Mouse (Mus musculus): ENCODE measurements at regions not wholly inside any gene's neighbourhood (a gene's known extent, or its start where the extent isn't known, plus 50 kb on each side); places are given as distances from the start of the nearest gene placed in this dataset.
"Not testable (repeated sequence)": the region's sequence is repeated elsewhere in the genome, so short reads cannot be mapped to it uniquely, and the experiment has no call there.

- DNase-seq (ENCODE audit: low spot score), result no peak
These were observed 203.4 kb upstream of the Tbl1x start for GRCm38 (mm10) chrX:77307374-77307773.

- peak; percentile 43 for DNase-seq (ENCODE audit: low spot score)
These were observed 196.4 kb upstream of the Tbl1x start for GRCm38 (mm10) chrX:77314384-77314783.

GRCm38 (mm10) chrX:77323644-77324043 lies 187.2 kb upstream of the Tbl1x start:
- DNase-seq (ENCODE audit: low spot score), result no peak

- no peak for DNase-seq (ENCODE audit: low spot score)
These were observed 157.6 kb upstream of the Tbl1x start for GRCm38 (mm10) chrX:77353181-77353580.

GRCm38 (mm10) chrX:77360551-77360950 lies 150.3 kb upstream of the Tbl1x start:
- DNase-seq (ENCODE audit: low spot score), result no peak

GRCm38 (mm10) chrX:77361106-77361505 lies 149.7 kb upstream of the Tbl1x start:
- no peak for DNase-seq (ENCODE audit: low spot score)

GRCm38 (mm10) chrX:77363657-77364056 lies 147.2 kb upstream of the Tbl1x start:
- no peak for DNase-seq (ENCODE audit: low spot score)

GRCm38 (mm10) chrX:77367351-77367750 lies 143.5 kb upstream of the Tbl1x start:
- DNase-seq (ENCODE audit: low spot score), result no peak

- no peak for DNase-seq (ENCODE audit: low spot score)
These were observed 123.5 kb upstream of the Tbl1x start for GRCm38 (mm10) chrX:77387271-77387670.

- DNase-seq (ENCODE audit: low spot score), result no peak
These were observed 118.9 kb upstream of the Tbl1x start for GRCm38 (mm10) chrX:77391760-77392446.

- no peak for DNase-seq (ENCODE audit: low spot score)
These were observed 103.9 kb upstream of the Tbl1x start for GRCm38 (mm10) chrX:77406896-77407295.

- no peak for DNase-seq (ENCODE audit: low spot score)
These were observed 102.9 kb upstream of the Tbl1x start for GRCm38 (mm10) chrX:77407925-77408324.

- DNase-seq (ENCODE audit: low spot score), result peak; percentile 52
These were observed 101.4 kb upstream of the Tbl1x start for GRCm38 (mm10) chrX:77409370-77409769.

GRCm38 (mm10) chrX:77410812-77411211 lies 100.0 kb upstream of the Tbl1x start:
- no peak for DNase-seq (ENCODE audit: low spot score)

- no peak for DNase-seq (ENCODE audit: low spot score)
These were observed 96.7 kb upstream of the Tbl1x start for GRCm38 (mm10) chrX:77414156-77414555.

GRCm38 (mm10) chrX:77417766-77418165 lies 93.0 kb upstream of the Tbl1x start:
- no peak for DNase-seq (ENCODE audit: low spot score)

- DNase-seq (ENCODE audit: low spot score), result no peak
These were observed 88.6 kb upstream of the Tbl1x start for GRCm38 (mm10) chrX:77422206-77422605.

- DNase-seq (ENCODE audit: low spot score), result no peak
These were observed 85.8 kb upstream of the Tbl1x start for GRCm38 (mm10) chrX:77424792-77425727.

- DNase-seq (ENCODE audit: low spot score), result not testable (repeated sequence)
These were observed 85.1 kb upstream of the Tbl1x start for GRCm38 (mm10) chrX:77425728-77426102.

GRCm38 (mm10) chrX:77426836-77427235 lies 84.0 kb upstream of the Tbl1x start:
- DNase-seq (ENCODE audit: low spot score), result not testable (repeated sequence)

GRCm38 (mm10) chrX:77432001-77432565 lies 78.7 kb upstream of the Tbl1x start:
- no peak for DNase-seq (ENCODE audit: low spot score)

- peak; percentile 96 for DNase-seq (ENCODE audit: low spot score)
These were observed 77.7 kb upstream of the Tbl1x start for GRCm38 (mm10) chrX:77432846-77433810.
